Mouse (Mus musculus) yolk sac, embryonic 10.5 days (tissue): Measurements from ENCODE around the gene Mtx3.
A peak's percentile ranks its signal among the peaks of the same experiment; 100 is the strongest.
"Not testable (repeated sequence)": the region's sequence is repeated elsewhere in the genome, so short reads cannot be mapped to it uniquely, and the experiment has no call there.

ENCODE experiments used
- DNase-seq: peaks from one replicate; pipeline ENCODE4 v3.0.0-alpha.2; 2017; ENCODE audit warnings: low spot score

Gene Mtx3

DNA sequence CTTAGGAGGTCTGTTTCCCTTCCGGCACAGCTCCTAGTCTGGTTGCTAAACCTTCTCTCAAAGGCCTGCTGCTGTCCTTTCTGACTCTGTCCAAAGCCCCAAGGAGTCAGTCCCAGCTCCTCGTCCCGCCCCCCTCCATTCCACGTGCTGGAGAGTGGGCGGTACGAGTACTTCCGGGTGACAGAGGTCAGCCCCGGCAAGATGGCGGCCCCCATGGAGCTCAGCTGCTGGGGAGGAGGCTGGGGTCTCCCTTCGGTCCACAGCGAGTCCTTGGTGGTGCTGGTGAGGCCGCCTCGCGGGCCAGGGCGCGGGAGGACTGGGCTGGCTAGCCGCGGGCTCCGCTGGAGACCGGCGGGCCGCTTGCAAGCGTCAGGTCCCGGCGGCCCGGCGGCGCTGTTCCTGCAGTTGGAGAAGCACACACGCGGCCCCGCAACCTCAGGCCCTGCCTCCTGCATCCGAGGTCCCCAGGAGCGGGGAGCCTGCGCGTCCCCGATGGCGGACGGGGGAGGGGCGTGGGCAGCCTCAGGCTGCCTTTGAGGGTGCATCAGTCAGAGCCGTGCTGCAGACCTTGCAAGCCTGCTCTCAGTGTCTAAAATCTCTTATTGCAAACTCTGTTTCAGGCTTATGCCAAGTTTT, at the start of gene Mtx3:
TSS of gene Mtx3 (plus strand) at position 175 of the 636 bp plus-strand sequence.
- DNase-seq, result peak; percentile 89

- no peak for DNase-seq
Measured at GRCm38 (mm10) chr13:92798830-92799229, 45.7 kb upstream of the Mtx3 start.

- DNase-seq, result no peak
Measured at GRCm38 (mm10) chr13:92799306-92799925, 45.1 kb upstream of the Mtx3 start.

DNA sequence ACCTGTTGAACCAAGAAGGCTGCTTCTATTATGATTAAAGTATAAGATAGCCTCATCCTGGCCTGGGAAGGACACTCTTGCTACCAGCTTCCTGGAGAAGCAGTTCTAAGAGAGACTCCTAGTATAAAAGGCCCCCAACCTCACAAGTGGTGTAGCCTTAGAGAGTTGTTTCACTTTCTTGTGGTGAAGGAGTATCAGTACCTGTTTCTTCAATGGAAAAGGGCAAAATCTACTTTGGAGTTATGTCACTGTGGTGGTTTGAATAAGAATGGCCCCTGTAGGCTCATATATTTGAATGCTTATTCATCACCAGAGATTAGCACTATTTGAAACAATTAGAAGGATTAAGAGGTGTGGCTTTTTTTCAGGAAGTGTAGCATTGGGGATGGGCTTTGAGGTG, 37.8 kb upstream of the Mtx3 start:
- no peak for DNase-seq

GRCm38 (mm10) chr13:92807849-92808248, 36.7 kb upstream of the Mtx3 start:
- DNase-seq, result no peak

- DNase-seq, result not testable (repeated sequence)
Measured at GRCm38 (mm10) chr13:92810592-92810991, 34.0 kb upstream of the Mtx3 start.

- no peak for DNase-seq
Measured at GRCm38 (mm10) chr13:92816329-92816728, 28.2 kb upstream of the Mtx3 start.

- DNase-seq, result no peak
Measured at GRCm38 (mm10) chr13:92817357-92817756, 27.2 kb upstream of the Mtx3 start.

GRCm38 (mm10) chr13:92828820-92829219, 15.7 kb upstream of the Mtx3 start:
- no peak for DNase-seq

DNA sequence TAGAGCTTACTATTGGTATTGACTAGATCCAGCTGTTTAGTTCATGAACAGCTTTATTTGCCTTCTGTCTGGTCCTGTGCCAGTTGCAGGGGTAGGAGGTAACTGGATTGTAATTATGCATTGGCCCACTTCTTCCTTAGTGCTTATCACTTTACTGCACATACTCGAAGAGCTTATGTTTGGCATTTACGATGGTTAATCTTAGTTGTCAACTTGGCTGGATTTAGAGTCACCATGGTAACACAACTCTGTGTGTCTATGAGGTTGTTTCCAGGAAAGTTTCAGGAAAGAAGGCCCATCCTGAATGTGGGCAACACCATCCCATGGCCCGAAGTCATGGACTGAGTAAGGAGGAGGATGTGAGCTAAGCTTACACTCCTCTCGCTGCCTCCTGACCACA, 11.4 kb upstream of the Mtx3 start:
- no peak for DNase-seq

GRCm38 (mm10) chr13:92846438-92846837, 1.9 kb downstream of the Mtx3 start:
- no peak for DNase-seq

GRCm38 (mm10) chr13:92847336-92847735, 2.8 kb downstream of the Mtx3 start:
- DNase-seq, result no peak

GRCm38 (mm10) chr13:92848002-92848401, 3.4 kb downstream of the Mtx3 start:
- no peak for DNase-seq

- DNase-seq, result no peak
Measured at GRCm38 (mm10) chr13:92855901-92856300, 11.3 kb downstream of the Mtx3 start.

DNA sequence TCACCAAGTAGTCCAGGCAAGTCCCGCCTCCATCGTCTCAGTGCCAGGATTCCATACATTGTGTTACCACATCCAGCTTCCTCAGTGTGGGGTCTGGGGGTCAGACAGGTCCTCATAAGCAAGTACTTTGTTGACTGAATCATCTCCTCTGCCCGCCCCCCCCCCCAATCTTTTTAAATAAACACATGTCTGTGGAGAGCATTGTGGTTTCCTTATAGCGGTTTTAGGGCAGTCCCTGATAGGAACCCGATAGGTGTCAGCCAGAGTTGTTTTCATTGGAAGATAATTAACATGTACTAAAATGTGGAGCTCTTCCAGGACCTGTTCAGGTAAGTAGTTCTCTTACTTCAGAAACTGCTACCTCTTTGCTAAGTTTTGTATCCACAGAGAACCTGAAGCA, 14.2 kb downstream of the Mtx3 start:
- DNase-seq, result no peak

DNA sequence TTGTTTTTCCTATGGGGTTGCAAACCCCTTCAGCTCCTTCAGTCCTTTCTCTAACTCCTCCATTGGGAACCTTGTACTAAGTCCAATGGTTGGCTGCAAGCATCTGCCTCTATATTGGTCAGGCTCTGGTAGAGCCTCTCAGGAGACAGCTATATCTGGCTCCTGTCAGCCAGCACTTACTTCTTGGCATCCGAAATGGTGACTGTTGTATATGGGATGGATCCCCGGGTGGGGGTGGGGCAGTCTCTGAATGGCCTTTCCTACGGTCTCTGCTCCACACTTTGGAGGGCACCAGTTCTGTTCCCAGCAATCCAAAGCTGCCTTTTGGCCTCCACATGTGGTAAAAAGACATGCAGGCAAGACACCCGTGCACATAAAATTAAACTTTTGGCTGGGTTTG, 15.4 kb downstream of the Mtx3 start:
- no peak for DNase-seq

DNA sequence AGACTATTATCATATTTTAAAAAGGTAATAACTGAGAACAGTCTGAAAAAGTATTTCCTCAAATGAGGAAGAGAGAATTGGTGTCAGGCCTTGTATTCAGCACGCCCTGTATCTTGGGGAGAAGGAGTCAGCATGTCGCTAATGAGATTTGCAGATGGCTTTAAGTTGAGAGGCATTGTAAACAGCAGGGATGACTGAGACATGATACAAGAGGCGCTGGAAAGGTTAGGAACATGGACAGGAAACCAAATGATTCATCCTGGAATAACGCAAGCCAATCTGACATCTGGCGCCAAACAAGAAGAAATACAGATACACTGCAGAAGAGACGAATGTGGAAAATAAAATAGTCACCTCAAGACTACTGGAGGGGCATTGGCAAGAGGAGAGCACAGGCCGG, 20.8 kb downstream of the Mtx3 start:
- no peak for DNase-seq

GRCm38 (mm10) chr13:92866680-92867079, 22.1 kb downstream of the Mtx3 start:
- DNase-seq, result no peak

- DNase-seq, result no peak
Measured at GRCm38 (mm10) chr13:92879514-92879913, 35.0 kb downstream of the Mtx3 start.

- no peak for DNase-seq
Measured at GRCm38 (mm10) chr13:92879933-92880332, 35.4 kb downstream of the Mtx3 start.

DNA sequence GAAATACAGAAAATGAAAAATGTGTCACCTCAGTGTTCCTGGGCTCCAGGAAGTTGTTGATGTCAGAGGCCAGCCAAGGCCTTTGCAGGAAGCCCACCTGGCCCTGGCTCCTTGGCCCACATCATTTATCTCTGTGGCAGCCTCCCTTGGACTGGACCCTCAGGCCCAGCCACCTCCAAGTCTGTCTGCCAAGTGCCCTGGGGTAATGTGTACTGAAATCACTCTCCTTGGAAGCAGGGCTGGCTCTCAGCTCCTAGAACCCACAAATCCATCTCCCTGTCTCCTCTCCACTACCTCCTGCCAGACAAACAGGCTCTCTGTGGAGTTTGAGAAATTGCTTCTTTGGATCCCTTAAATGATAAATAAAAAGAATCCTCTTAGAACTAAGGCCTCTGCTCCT, 36.0 kb downstream of the Mtx3 start:
- no peak for DNase-seq

DNA sequence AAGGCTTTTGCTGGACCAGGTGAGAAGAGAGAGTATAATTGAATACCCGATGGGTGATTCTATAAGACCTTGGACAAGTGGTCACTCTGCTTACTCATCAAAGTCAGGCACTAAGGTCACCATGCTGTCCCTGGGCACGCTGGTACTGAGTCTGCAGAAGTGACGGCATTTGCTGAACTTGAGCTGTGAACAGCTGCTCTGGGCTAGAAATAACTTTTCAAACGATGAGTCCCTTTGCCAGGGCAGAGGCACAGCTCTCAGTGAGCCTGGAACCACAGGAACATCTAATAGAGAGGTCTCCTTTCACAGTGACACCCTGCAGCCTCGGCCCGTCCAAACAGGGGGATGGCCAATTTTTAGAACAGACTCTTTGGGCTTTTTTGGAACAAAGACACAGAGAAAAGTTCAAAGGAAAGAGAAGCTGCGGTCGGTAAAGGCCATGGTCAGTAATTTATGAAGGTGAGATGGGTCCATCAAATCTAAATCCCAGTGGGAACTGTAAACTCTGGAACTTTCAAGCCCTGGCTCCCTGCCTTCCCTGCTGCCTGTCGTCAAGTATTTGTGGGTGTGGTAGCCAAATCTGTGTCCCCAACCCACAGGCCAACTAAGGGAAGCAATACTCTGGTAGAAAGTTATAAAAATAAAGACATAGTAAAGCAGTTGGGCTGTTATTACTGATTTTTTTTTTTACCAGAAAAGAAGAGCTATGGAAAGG, 37.9 kb downstream of the Mtx3 start:
- no peak for DNase-seq

GRCm38 (mm10) chr13:92882986-92883720, 38.6 kb downstream of the Mtx3 start:
- no peak for DNase-seq
